Mouse (Mus musculus) heart, postnatal 36 days (tissue): ENCODE results near the gene Il9r. TPM values are rescaled to one million over a fixed set of nuclear protein-coding genes. Genes with fewer than 3 reads are reported as not detected.

Source experiments
- DNase-seq, 2 experiments: peaks; one replicate each; pipeline ENCODE4 v3.0.0; 2021 to 2022
- intact Hi-C: fragments of 180-260 bp; cut with DNase I; formaldehyde crosslinking; loops from one replicate; pipeline ENCODE4 v1.15.1; 2025
- total RNA-seq, 2 experiments: library from RNA; stranded (reverse); gene quantifications; 2 replicates each; pipeline ENCODE4 v1.2.3; 2021

Il9r gene
- total RNA-seq, 2 experiments from 2014 or later = 0.11 TPM; not detected in 1

- no peak for DNase-seq
- intact Hi-C loops = loop anchor here (5.0 kb wide), 1 partner anchor 121 kb away; the partner anchor contains the start of gene Hbq1a
Measured at GRCm38 (mm10) chr11:32181246-32181645, 18.8 kb downstream of the Il9r start.

GRCm38 (mm10) chr11:32178506-32178905, 21.6 kb downstream of the Il9r start:
- intact Hi-C loops = no loop called here
- DNase-seq = no peak

DNA sequence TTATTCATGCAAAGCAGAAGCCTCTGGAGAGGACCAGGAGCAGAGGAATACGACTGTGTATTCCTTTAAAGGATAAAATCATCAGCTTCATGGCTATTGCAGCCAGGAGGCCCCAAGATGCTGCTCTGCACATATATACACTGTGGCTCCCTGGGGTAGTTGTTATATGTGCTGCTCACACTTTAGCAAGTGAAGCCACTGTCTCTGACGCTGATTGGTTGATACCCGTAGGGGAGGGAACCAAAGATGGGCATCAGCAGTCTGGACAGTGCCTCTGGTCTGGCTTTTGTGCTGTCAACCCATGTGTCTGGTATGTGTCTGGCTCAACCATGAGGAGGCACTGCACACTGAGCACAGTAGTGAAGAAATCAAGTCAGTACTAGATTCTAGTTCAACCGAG, 33.4 kb downstream of the Il9r start:
- DNase-seq = no peak
- intact Hi-C loops = no loop called here

GRCm38 (mm10) chr11:32161922-32162804, 37.9 kb downstream of the Il9r start:
- DNase-seq = peak; percentile 65 to 75
- intact Hi-C loops = loop anchor here (1.0 to 5.0 kb wide), 2 partner anchors 162 to 485 kb away; partner anchors contain the start of gene Nsg2

- DNase-seq = no peak
- intact Hi-C loops = loop anchor here (5.0 kb wide), 1 partner anchor 484 kb away; no protein-coding TSS in a partner anchor
Measured at GRCm38 (mm10) chr11:32161500-32161899, 38.6 kb downstream of the Il9r start.

- intact Hi-C loops = loop anchor here (5.0 kb wide), 1 partner anchor 483 kb away; no protein-coding TSS in a partner anchor
- no peak for DNase-seq
Measured at GRCm38 (mm10) chr11:32160341-32160740, 39.7 kb downstream of the Il9r start.

DNA sequence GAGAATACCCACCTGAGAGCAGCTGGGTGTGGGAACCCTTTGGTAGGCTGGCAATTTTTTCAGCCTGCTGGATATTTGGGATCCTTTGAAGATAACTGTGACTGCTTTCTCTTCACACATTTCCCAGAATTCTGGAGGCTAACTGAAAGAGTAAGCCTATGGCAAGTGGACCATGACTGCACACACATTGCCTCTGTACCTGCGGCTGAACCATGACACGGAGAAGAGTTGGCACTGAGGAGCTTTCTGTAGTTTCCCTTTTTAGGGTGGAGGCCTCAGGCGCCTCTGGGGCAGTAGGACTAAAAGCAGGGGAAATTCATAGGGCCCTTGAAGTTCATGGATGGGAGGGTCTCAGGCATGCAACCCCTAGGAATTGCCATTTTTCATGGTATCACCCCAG, 40.9 kb downstream of the Il9r start:
- intact Hi-C loops = no loop called here
- no peak for DNase-seq

GRCm38 (mm10) chr11:32157791-32158594, 42.1 kb downstream of the Il9r start:
- no peak for DNase-seq

GRCm38 (mm10) chr11:32156854-32157630, 43.0 kb downstream of the Il9r start:
- no peak for DNase-seq
- intact Hi-C loops = no loop called here

More at GRCm38 (mm10) chr11:32157791-32158594, 42.1 kb downstream of the Il9r start:
- intact Hi-C loops = no loop called here

DNA sequence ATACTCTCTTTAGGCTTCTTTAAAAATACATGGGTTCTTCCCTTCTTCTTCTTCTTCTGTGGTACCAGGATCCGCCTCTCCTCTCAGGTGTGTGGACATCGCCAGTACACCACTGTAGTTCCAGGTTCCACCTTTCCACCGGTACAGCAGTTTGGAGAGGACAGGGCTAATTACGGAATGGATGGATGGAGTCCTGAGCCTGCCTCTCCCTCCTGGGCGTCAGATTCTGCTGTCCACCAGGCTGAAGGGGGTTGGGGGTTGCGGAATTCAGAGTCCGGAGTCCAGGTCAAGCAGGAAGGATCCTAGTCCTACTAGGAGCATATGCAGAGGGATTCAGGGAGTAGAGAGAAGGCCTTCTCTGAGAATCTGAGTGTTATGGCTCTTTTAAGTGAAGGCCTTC, 46.9 kb downstream of the Il9r start:
- DNase-seq = no peak
- intact Hi-C loops = no loop called here

- no peak for DNase-seq
- intact Hi-C loops = no loop called here
Measured at GRCm38 (mm10) chr11:32152814-32153213, 47.3 kb downstream of the Il9r start.

- intact Hi-C loops = no loop called here
Measured at GRCm38 (mm10) chr11:32151243-32151642, 48.8 kb downstream of the Il9r start.

DNA sequence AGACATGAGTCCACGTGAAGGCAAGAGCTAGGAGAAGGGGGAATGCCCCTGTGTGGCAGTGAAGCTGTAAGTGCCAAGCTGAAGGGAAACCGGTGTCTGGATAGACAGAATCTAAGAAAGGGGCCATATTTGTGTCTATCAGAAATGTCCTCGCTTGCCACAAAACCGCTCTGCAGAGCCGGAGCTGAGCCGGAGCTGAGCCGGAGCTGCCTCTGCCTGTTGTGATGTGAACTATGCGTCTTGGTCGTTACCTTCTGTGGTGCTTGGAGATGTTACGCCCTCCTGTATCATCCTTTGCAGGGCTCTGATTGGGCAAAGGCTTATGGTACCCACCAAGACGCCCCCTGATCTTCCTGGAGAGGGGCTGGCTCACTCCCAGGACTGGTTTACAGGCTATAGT, 50.5 kb downstream of the Il9r start:
- intact Hi-C loops = no loop called here
- no peak for DNase-seq

More at GRCm38 (mm10) chr11:32151243-32151642, 48.8 kb downstream of the Il9r start:
- DNase-seq = no peak

- intact Hi-C loops = no loop called here
Measured at GRCm38 (mm10) chr11:32142771-32143170, 57.3 kb downstream of the Il9r start.

DNA sequence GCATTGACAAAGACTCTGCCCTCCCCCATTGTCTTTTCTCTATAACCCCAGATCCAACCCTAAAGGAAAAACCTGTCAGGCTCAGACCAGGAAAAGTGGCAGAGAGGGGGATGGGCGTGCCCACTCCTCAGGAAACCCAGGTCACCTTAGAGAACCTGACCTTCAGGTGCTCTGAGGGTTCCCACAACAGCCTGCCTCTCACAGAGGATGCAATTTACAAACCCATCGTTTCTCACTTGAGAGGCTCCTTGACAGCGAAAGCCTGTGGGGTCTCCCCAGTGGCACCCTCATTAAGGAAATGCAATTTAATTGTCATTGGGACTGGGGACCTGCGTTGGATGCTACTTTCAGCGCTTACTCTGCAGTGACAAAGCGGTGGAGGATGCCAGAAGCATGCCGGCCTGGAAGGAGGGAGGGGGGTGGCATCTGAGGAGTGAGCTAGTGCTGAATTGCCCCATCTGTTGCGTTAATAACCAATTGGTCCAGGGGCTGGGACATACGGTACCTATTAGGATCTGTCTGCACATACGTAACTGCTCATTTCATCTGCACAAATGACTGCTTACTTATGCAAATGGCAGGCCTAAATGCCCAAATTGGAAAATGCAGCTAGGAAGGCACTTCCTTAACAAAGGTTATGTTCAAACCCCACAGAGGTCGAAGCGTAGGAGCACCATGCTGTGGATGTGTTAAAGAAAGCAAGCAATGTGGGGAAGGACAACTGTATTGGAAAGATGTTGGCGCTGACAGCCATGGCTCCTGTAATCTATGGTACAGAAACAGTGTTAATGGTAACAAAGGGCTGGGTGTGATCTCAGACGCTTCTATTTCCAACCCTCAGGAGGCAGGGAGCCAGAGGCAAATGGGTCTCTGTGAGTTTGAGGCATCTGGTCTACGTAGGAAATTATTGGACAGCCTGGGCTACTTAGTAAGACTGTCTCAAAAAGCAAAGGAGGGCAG, 58.2 kb downstream of the Il9r start:
- DNase-seq = no peak
- intact Hi-C loops = no loop called here

More at GRCm38 (mm10) chr11:32142771-32143170, 57.3 kb downstream of the Il9r start:
- DNase-seq = no peak

- intact Hi-C loops = no loop called here
- DNase-seq = peak; percentile 39 to 58
Measured at GRCm38 (mm10) chr11:32141034-32141433, 59.0 kb downstream of the Il9r start.

GRCm38 (mm10) chr11:32139528-32139961, 60.5 kb downstream of the Il9r start:
- intact Hi-C loops = no loop called here
- DNase-seq = no peak

DNA sequence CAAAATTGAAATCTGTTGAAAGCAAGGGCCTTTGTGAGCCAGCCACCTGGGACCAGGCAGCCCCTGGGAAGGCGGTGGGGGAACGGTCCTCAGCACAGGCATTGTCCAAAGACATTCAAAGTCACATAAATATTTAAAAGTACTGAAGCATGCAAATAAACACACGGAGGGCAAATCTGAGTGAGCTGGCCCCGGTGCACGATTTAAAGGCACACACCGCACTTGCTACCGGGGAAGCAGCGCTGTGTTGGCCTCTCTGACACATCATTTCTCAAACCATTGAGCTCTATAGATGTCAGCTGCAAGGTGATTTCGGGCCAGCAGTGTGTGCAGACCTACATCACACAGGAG, 61.5 kb downstream of the Il9r start:
- no peak for DNase-seq

More for the DNA sequence above, 61.5 kb downstream of the Il9r start:
- intact Hi-C loops = no loop called here
